Mouse (Mus musculus) limb, embryonic 14.5 days (tissue): Measurements from ENCODE around the gene Il1r1. TPM values are rescaled to one million over a fixed set of nuclear protein-coding genes. Genes with fewer than 3 reads are reported as not detected.

Source experiments
- ATAC-seq: fragments of 200-750 bp; cut with Nextera tagmentation; 2 replicates; pipeline ENCODE4 v1.8.0; 2017; ENCODE audit warnings: low read depth, moderate number of reproducible peaks, moderate TSS enrichment; ENCODE audit not compliant: low FRiP score
- DNase-seq: peaks from one replicate; pipeline ENCODE4 v3.0.0-alpha.2; 2015; ENCODE audit warnings: low spot score
- H3K27ac ChIP-seq: fragments of 300-500 bp; sonication (generic); replicated peaks from 2 replicates; pipeline ENCODE4 v1.5.1; 2014; ENCODE audit warnings: low read depth, mild to moderate bottlenecking, low read length, moderate library complexity, mixed read lengths
- H3K27me3 ChIP-seq: fragments of 300-500 bp; sonication (generic); 2 replicates; pipeline ENCODE4 v1.6.1; 2014; ENCODE audit warnings: low read length, mixed read lengths; ENCODE audit not compliant: control insufficient read depth, insufficient read depth
- H3K36me3 ChIP-seq: fragments of 300-500 bp; sonication (generic); 2 replicates; pipeline ENCODE4 v1.6.1; 2014; ENCODE audit warnings: mild to moderate bottlenecking, low read length, moderate library complexity, mixed read lengths; ENCODE audit not compliant: control insufficient read depth, insufficient read depth
- H3K4me1 ChIP-seq: fragments of 300-500 bp; sonication (generic); 2 replicates; pipeline ENCODE4 v1.6.1; 2014; ENCODE audit warnings: antibody characterized with exemption, low read length, mixed read lengths; ENCODE audit not compliant: control insufficient read depth, insufficient read depth
- H3K4me2 ChIP-seq: fragments of 300-500 bp; sonication (generic); replicated peaks from 2 replicates; pipeline ENCODE4 v1.6.1; 2014; ENCODE audit warnings: low read depth, mild to moderate bottlenecking, low read length, moderate library complexity; ENCODE audit not compliant: severe bottlenecking
- H3K4me3 ChIP-seq: fragments of 300-500 bp; sonication (generic); replicated peaks from 2 replicates; pipeline ENCODE4 v1.5.1; 2014; ENCODE audit warnings: low read length
- H3K9ac ChIP-seq: fragments of 300-500 bp; sonication (generic); 2 replicates; pipeline ENCODE4 v1.6.1; 2014; ENCODE audit warnings: mild to moderate bottlenecking, low read depth, low read length, moderate library complexity; ENCODE audit not compliant: severe bottlenecking
- H3K9me3 ChIP-seq: fragments of 300-500 bp; sonication (generic); 2 replicates; pipeline ENCODE4 v1.6.1; 2016; ENCODE audit warnings: low read length; ENCODE audit not compliant: control insufficient read depth
- POLR2A ChIP-seq: fragments of 200-500 bp; IDR thresholded peaks from 2 replicates; pipeline ENCODE4 v1.8.0; 2012; ENCODE audit warnings: inconsistent platforms, mild to moderate bottlenecking, moderate library complexity, borderline replicate concordance; ENCODE audit not compliant: insufficient read depth, insufficient read length; ENCODE audit errors: extremely low read depth
- WGBS: fragments of 180-500 bp; shearing (Covaris S2); extraction: QIAGEN DNeasy Blood & Tissue Kit; methylation state at CpG from one replicate; pipeline ENCODE4 v1.1.7; 2014; 5-methylcytosine and 5-hydroxymethylcytosine counted together
- polyA plus RNA-seq, 2 experiments: library from polyadenylated mRNA; depleted of rRNA in 1 of 2; stranded (reverse) in 1 of 2; unstranded in 1 of 2; fragments of >200 nt; fragmentation: Nextera tagmentation in 1 of 2; extraction: Ambion mirVana in 1 of 2; gene quantifications; 2 replicates each; pipeline versions ENCODE4 v1.2.1 to v1.2.3; 2012 to 2014

Gene Il1r1
- polyA plus RNA-seq, 2 experiments = 6.7 to 12.0 TPM

GRCm38 (mm10) chr1:40281950-40282349 is 57.1 kb downstream of the Il1r1 start:
- no peak for TF ChIP-seq POLR2A
- Histone ChIP-seq H3K9ac (no peak overlapping the region), H3K4me2 (no peak overlapping the region), H3K9me3 (no peaks in the 10 kb centered on the region), H3K4me3 (no peak overlapping the region), H3K4me1 (no peaks in the 10 kb centered on the region), H3K36me3 (no peaks in the 10 kb centered on the region), H3K27ac (no peak overlapping the region), H3K27me3 (no peaks in the 10 kb centered on the region)
- WGBS = 71% methylated on average over 4 of the region's 4 CpGs
- ATAC-seq (peak; percentile 31; the same call in 1 of the 2 replicates), DNase-seq (no peak)

GRCm38 (mm10) chr1:40282394-40282793 is 57.5 kb downstream of the Il1r1 start:
- Histone ChIP-seq H3K27me3 (no peaks in the 10 kb centered on the region), H3K9ac (no peak overlapping the region), H3K4me2 (no peak overlapping the region), H3K4me3 (no peak overlapping the region), H3K4me1 (no peaks in the 10 kb centered on the region), H3K36me3 (no peaks in the 10 kb centered on the region), H3K27ac (no peak overlapping the region), H3K9me3 (no peaks in the 10 kb centered on the region)
- ATAC-seq = peak; percentile 69; the same call in 1 of the 2 replicates
- 69% methylated on average over 3 of the region's 3 CpGs for WGBS
- DNase-seq = peak; percentile 42
- TF ChIP-seq POLR2A = no peak

GRCm38 (mm10) chr1:40283995-40284394 is 59.1 kb downstream of the Il1r1 start:
- H3K9me3 ChIP-seq = no peaks in the 10 kb centered on the region
- ATAC-seq = no peak
- H3K27me3 ChIP-seq = no peaks in the 10 kb centered on the region
- H3K27ac ChIP-seq = no peak overlapping the region
- no peaks in the 10 kb centered on the region for H3K4me1 ChIP-seq
- no peak for TF ChIP-seq POLR2A
- no peak overlapping the region for H3K9ac ChIP-seq
- no peak overlapping the region for H3K4me3 ChIP-seq
- WGBS = 67% methylated on average over 5 of the region's 5 CpGs
- DNase-seq = no peak
- no peaks in the 10 kb centered on the region for H3K36me3 ChIP-seq
- no peak overlapping the region for H3K4me2 ChIP-seq

GRCm38 (mm10) chr1:40290489-40291255 is 65.8 kb downstream of the Il1r1 start:
- no peak for TF ChIP-seq POLR2A
- Histone ChIP-seq H3K27ac (no peak overlapping the region), H3K4me3 (no peak overlapping the region), H3K27me3 (no peaks in the 10 kb centered on the region), H3K4me1 (no peaks in the 10 kb centered on the region), H3K9ac (no peak overlapping the region), H3K9me3 (no peaks in the 10 kb centered on the region), H3K36me3 (no peaks in the 10 kb centered on the region), H3K4me2 (no peak overlapping the region)
- ATAC-seq (no peak), DNase-seq (no peak)
- WGBS = 73% methylated on average over 12 of the region's 12 CpGs

GRCm38 (mm10) chr1:40292231-40292630 is 67.4 kb downstream of the Il1r1 start:
- Histone ChIP-seq H3K36me3 (no peaks in the 10 kb centered on the region), H3K27ac (no peak overlapping the region), H3K4me1 (no peaks in the 10 kb centered on the region), H3K27me3 (no peaks in the 10 kb centered on the region), H3K4me3 (no peak overlapping the region), H3K9me3 (no peaks in the 10 kb centered on the region), H3K4me2 (no peak overlapping the region), H3K9ac (no peak overlapping the region)
- ATAC-seq (no peak), DNase-seq (no peak)
- WGBS = 90% methylated on average over 2 of the region's 2 CpGs
- no peak for TF ChIP-seq POLR2A

GRCm38 (mm10) chr1:40293891-40294290 is 69.0 kb downstream of the Il1r1 start:
- 82% methylated on average over 7 of the region's 7 CpGs for WGBS
- H3K36me3 ChIP-seq = no peaks in the 10 kb centered on the region
- ATAC-seq = no peak
- no peak overlapping the region for H3K4me2 ChIP-seq
- H3K4me3 ChIP-seq = no peak overlapping the region
- H3K9me3 ChIP-seq = no peaks in the 10 kb centered on the region
- no peaks in the 10 kb centered on the region for H3K27me3 ChIP-seq
- DNase-seq = no peak
- H3K27ac ChIP-seq = no peak overlapping the region
- TF ChIP-seq POLR2A = no peak
- H3K9ac ChIP-seq = no peak overlapping the region
- no peaks in the 10 kb centered on the region for H3K4me1 ChIP-seq
